Mouse (Mus musculus) frontal cortex, postnatal 25 days (tissue): Measurements from ENCODE around the gene Vcl.

ENCODE experiments used
- DNase-seq, 2 experiments: peaks; one replicate each; pipeline ENCODE4 v3.0.0; 2022; ENCODE audit warnings: low spot score in 2 of 2

Vcl gene

GRCm38 (mm10) chr14:21064321-21064720 lies 135.1 kb downstream of the Vcl start:
- DNase-seq: no peak

- DNase-seq: no peak
Observed at GRCm38 (mm10) chr14:21065490-21066162, 136.4 kb downstream of the Vcl start.

GRCm38 (mm10) chr14:21069594-21069993 lies 140.4 kb downstream of the Vcl start:
- no peak for DNase-seq

GRCm38 (mm10) chr14:21073981-21074380 lies 144.8 kb downstream of the Vcl start:
- no peak for DNase-seq

GRCm38 (mm10) chr14:21074398-21075320 lies 145.5 kb downstream of the Vcl start:
- no peak for DNase-seq

- DNase-seq: peak; percentile 67 to 78
Observed at GRCm38 (mm10) chr14:21075751-21076500, 146.7 kb downstream of the Vcl start.

GRCm38 (mm10) chr14:21076501-21077194 lies 147.4 kb downstream of the Vcl start:
- DNase-seq: no peak

GRCm38 (mm10) chr14:21077939-21078338 lies 148.7 kb downstream of the Vcl start:
- no peak for DNase-seq

GRCm38 (mm10) chr14:21078511-21078910 lies 149.3 kb downstream of the Vcl start:
- DNase-seq: no peak

GRCm38 (mm10) chr14:21082823-21083222 lies 153.6 kb downstream of the Vcl start:
- no peak for DNase-seq
